Mouse (Mus musculus) limb, embryonic 11.5 days (tissue): ENCODE results near the gene Ccl2. TPM values are rescaled to one million over a fixed set of nuclear protein-coding genes. Genes with fewer than 3 reads are reported as not detected.

ENCODE experiments used
- ATAC-seq: fragments of 200-750 bp; cut with Nextera tagmentation; 2 replicates; pipeline ENCODE4 v1.8.0; 2017; ENCODE audit warnings: low read depth; ENCODE audit not compliant: insufficient number of reproducible peaks, low FRiP score, low TSS enrichment
- DNase-seq: peaks from one replicate; pipeline ENCODE4 v3.0.0-alpha.2; 2015; ENCODE audit warnings: low spot score
- H3K27ac ChIP-seq: fragments of 300-500 bp; sonication (generic); replicated peaks from 2 replicates; pipeline ENCODE4 v1.5.1; 2014; ENCODE audit warnings: low read depth, mild to moderate bottlenecking, low read length
- H3K27me3 ChIP-seq: fragments of 300-500 bp; sonication (generic); 2 replicates; pipeline ENCODE4 v1.6.1; 2014; ENCODE audit warnings: mild to moderate bottlenecking, low read length, mixed read lengths; ENCODE audit not compliant: control insufficient read depth, insufficient read depth
- H3K36me3 ChIP-seq: fragments of 300-500 bp; sonication (generic); 2 replicates; pipeline ENCODE4 v1.6.1; 2014; ENCODE audit warnings: mild to moderate bottlenecking, low read length, moderate library complexity, mixed read lengths; ENCODE audit not compliant: control insufficient read depth, insufficient read depth
- H3K4me1 ChIP-seq: fragments of 300-500 bp; sonication (generic); 2 replicates; pipeline ENCODE4 v1.6.1; 2014; ENCODE audit warnings: low read length, mixed read lengths; ENCODE audit not compliant: control insufficient read depth, insufficient read depth
- H3K4me2 ChIP-seq: fragments of 300-500 bp; sonication (generic); 2 replicates; pipeline ENCODE4 v1.6.1; 2014; ENCODE audit warnings: low read depth, mild to moderate bottlenecking, moderate library complexity; ENCODE audit not compliant: severe bottlenecking
- H3K4me3 ChIP-seq: fragments of 300-500 bp; sonication (generic); 2 replicates; pipeline ENCODE4 v1.5.1; 2014; ENCODE audit warnings: low read depth, low read length
- H3K9ac ChIP-seq: fragments of 300-500 bp; sonication (generic); 2 replicates; pipeline ENCODE4 v1.6.1; 2014; ENCODE audit warnings: mild to moderate bottlenecking, low read length
- H3K9me3 ChIP-seq: fragments of 300-500 bp; sonication (generic); 2 replicates; pipeline ENCODE4 v1.6.1; 2016; ENCODE audit warnings: low read length; ENCODE audit not compliant: control insufficient read depth
- WGBS: fragments of 180-500 bp; shearing (Covaris S2); extraction: QIAGEN DNeasy Blood & Tissue Kit; methylation state at CpG from one replicate; pipeline ENCODE4 v1.1.7; 2014; 5-methylcytosine and 5-hydroxymethylcytosine counted together
- polyA plus RNA-seq: library from polyadenylated mRNA; unstranded; fragments of >200 nt; fragmentation: Nextera tagmentation; extraction: Ambion mirVana; gene quantifications from 2 replicates; pipeline ENCODE4 v1.2.1, GENCODE M21; 2014

Gene Ccl2
- polyA plus RNA-seq, 1 experiment from 2014 or later, result not detected

GRCm38 (mm10) chr11:82022504-82023056, 12.8 kb upstream of the Ccl2 start:
- H3K9me3 ChIP-seq, result no peaks in the 10 kb centered on the region
- no peak overlapping the region for H3K27ac ChIP-seq
- no peaks in the 10 kb centered on the region for H3K36me3 ChIP-seq
- ATAC-seq, result no peak
- WGBS, result 90% methylated on average over 6 of the region's 6 CpGs
- no peak overlapping the region for H3K4me3 ChIP-seq
- no peak overlapping the region for H3K9ac ChIP-seq
- H3K27me3 ChIP-seq, result no peaks in the 10 kb centered on the region
- H3K4me1 ChIP-seq, result no peaks in the 10 kb centered on the region
- DNase-seq, result no peak
- no peak overlapping the region for H3K4me2 ChIP-seq

- no peak overlapping the region for H3K4me2 ChIP-seq
- H3K4me1 ChIP-seq, result no peaks in the 10 kb centered on the region
- ATAC-seq (no peak), DNase-seq (no peak)
- H3K27ac ChIP-seq, result no peak overlapping the region
- no peaks in the 10 kb centered on the region for H3K36me3 ChIP-seq
- H3K4me3 ChIP-seq, result no peak overlapping the region
- no peaks in the 10 kb centered on the region for H3K9me3 ChIP-seq
- WGBS, result 82% methylated on average over 4 of the region's 4 CpGs
- H3K27me3 ChIP-seq, result no peaks in the 10 kb centered on the region
- no peak overlapping the region for H3K9ac ChIP-seq
Observed at GRCm38 (mm10) chr11:82023769-82024168, 11.6 kb upstream of the Ccl2 start.

- DNase-seq (no peak), ATAC-seq (no peak)
- Histone ChIP-seq H3K9ac (no peak overlapping the region), H3K9me3 (no peaks in the 10 kb centered on the region), H3K27me3 (no peaks in the 10 kb centered on the region), H3K4me2 (no peak overlapping the region), H3K36me3 (no peaks in the 10 kb centered on the region), H3K27ac (no peak overlapping the region), H3K4me3 (no peak overlapping the region), H3K4me1 (no peaks in the 10 kb centered on the region)
- 74% methylated on average over 2 of the region's 2 CpGs for WGBS
Observed at GRCm38 (mm10) chr11:82030171-82030570, 5.2 kb upstream of the Ccl2 start.

- H3K27me3 ChIP-seq, result no peaks in the 10 kb centered on the region
- DNase-seq (no peak), ATAC-seq (no peak)
- no peak overlapping the region for H3K4me3 ChIP-seq
- H3K4me2 ChIP-seq, result no peak overlapping the region
- no peak overlapping the region for H3K27ac ChIP-seq
- no peak overlapping the region for H3K9ac ChIP-seq
- no peaks in the 10 kb centered on the region for H3K9me3 ChIP-seq
- no peaks in the 10 kb centered on the region for H3K4me1 ChIP-seq
- H3K36me3 ChIP-seq, result no peaks in the 10 kb centered on the region
Observed at GRCm38 (mm10) chr11:82032136-82032535, 3.2 kb upstream of the Ccl2 start.

GRCm38 (mm10) chr11:82032678-82033344, 2.6 kb upstream of the Ccl2 start:
- H3K4me1 ChIP-seq, result no peaks in the 10 kb centered on the region
- H3K9me3 ChIP-seq, result no peaks in the 10 kb centered on the region
- no peak overlapping the region for H3K4me3 ChIP-seq
- H3K4me2 ChIP-seq, result no peak overlapping the region
- DNase-seq (no peak), ATAC-seq (no peak)
- no peak overlapping the region for H3K9ac ChIP-seq
- no peak overlapping the region for H3K27ac ChIP-seq
- WGBS, result 78% methylated on average over 8 of the region's 8 CpGs
- H3K36me3 ChIP-seq, result no peaks in the 10 kb centered on the region
- no peaks in the 10 kb centered on the region for H3K27me3 ChIP-seq

- H3K4me2 ChIP-seq, result no peak overlapping the region
- H3K9me3 ChIP-seq, result no peaks in the 10 kb centered on the region
- no peak overlapping the region for H3K27ac ChIP-seq
- H3K4me1 ChIP-seq, result no peaks in the 10 kb centered on the region
- no peak overlapping the region for H3K4me3 ChIP-seq
- H3K27me3 ChIP-seq, result no peaks in the 10 kb centered on the region
- H3K9ac ChIP-seq, result no peak overlapping the region
- DNase-seq, result no peak
- WGBS, result 88% methylated on average over 7 of the region's 7 CpGs
- no peak for ATAC-seq
- H3K36me3 ChIP-seq, result no peaks in the 10 kb centered on the region
Observed at GRCm38 (mm10) chr11:82034446-82034845, 925 bp upstream of the Ccl2 start.

- H3K9me3 ChIP-seq, result no peaks in the 10 kb centered on the region
- 88% methylated on average over 2 of the region's 2 CpGs for WGBS
- no peak overlapping the region for H3K27ac ChIP-seq
- no peak overlapping the region for H3K4me2 ChIP-seq
- no peaks in the 10 kb centered on the region for H3K27me3 ChIP-seq
- H3K4me3 ChIP-seq, result no peak overlapping the region
- no peak for DNase-seq
- no peak overlapping the region for H3K9ac ChIP-seq
- ATAC-seq, result no peak
- H3K4me1 ChIP-seq, result no peaks in the 10 kb centered on the region
- no peaks in the 10 kb centered on the region for H3K36me3 ChIP-seq
Observed at GRCm38 (mm10) chr11:82035857-82036256, 486 bp downstream of the Ccl2 start.

- Histone ChIP-seq H3K9me3 (no peaks in the 10 kb centered on the region), H3K9ac (no peak within 1 kb of the TSS), H3K4me2 (no peak within 1 kb of the TSS), H3K36me3 (no peaks in the 10 kb centered on the region), H3K4me3 (no peak within 1 kb of the TSS), H3K27ac (no peak within 1 kb of the TSS), H3K4me1 (no peaks in the 10 kb centered on the region), H3K27me3 (no peaks in the 10 kb centered on the region)
- no peak for DNase-seq
- no peak for ATAC-seq
- 40% methylated on average over 2 of the region's 2 CpGs for WGBS
Observed at GRCm38 (mm10) chr11:82038535-82038934, 3.2 kb downstream of the Ccl2 start, which contains the start of gene Gm17268. Gene Gm17268, minus strand, starts transcription at chr11:82038562.
